In genomic region chr6:124918890-124919627, GRCm38 (mm10) we compare ENCODE assay signal across 1 mouse cellular context.
TF ChIP-seq lines count a peak whose summit lies in the region.

No protein-coding gene starts in this region.

TF ChIP-seq in CH12.LX, 34 proteins besides CTCF, POLR2A, EP300 and RAD21 (continued from another document):
- no peak for TF ChIP-seq ELF1 (IDR thresholded peaks at IDR 0.05; ENCODE audit: low read depth, low read length)
- TF ChIP-seq MAFK (IDR thresholded peaks at IDR 0.05; ENCODE audit: insufficient replicate concordance, low read length): no peak
- no peak for TF ChIP-seq TBP (conservative IDR thresholded peaks at IDR 0.05; ENCODE audit: low read depth, low read length)
